Mouse (Mus musculus): ENCODE results near the gene Gad2. TPM values are rescaled to one million over a fixed set of nuclear protein-coding genes. Genes with fewer than 3 reads are reported as not detected.

Gad2 gene
- polyA plus RNA-seq, 1 experiment: not detected

- DNase-seq (ENCODE audit: low read depth in 1 of 2, low spot score in 2 of 2): no peak
- Histone ChIP-seq H3K27ac (ENCODE audit: insufficient read depth, low read length) (no peak overlapping the region), H3K36me3 (ENCODE audit: control insufficient read depth, insufficient read depth, low read length) (no peaks in the 10 kb centered on the region), H3K4me1 (ENCODE audit: control insufficient read depth, insufficient read depth, insufficient read length) (no peaks in the 10 kb centered on the region), H3K27me3 (ENCODE audit: control insufficient read depth, insufficient read depth, low read length) (no peaks in the 10 kb centered on the region), H3K4me3 (ENCODE audit: extremely low read depth, insufficient read depth, insufficient read length) (no peak overlapping the region)
- TF ChIP-seq CTCF (IDR thresholded peaks at IDR 0.05; ENCODE audit: extremely low read depth, insufficient read depth, insufficient read length, insufficient replicate concordance): no peak
- TF ChIP-seq POLR2A (IDR thresholded peaks at IDR 0.05; ENCODE audit: low read depth, low read length): no peak
- WGBS: 72% methylated on average over 1 of the region's 1 CpGs
Measured at GRCm38 (mm10) chr2:22648394-22648793, 26.4 kb downstream of the Gad2 start.

GRCm38 (mm10) chr2:22651826-22652225 is 29.8 kb downstream of the Gad2 start:
- WGBS: 75% methylated on average over 4 of the region's 4 CpGs

GRCm38 (mm10) chr2:22663731-22664130 is 41.7 kb downstream of the Gad2 start:
- WGBS: 85% methylated on average over 1 of the region's 1 CpGs
- Histone ChIP-seq H3K4me3 (ENCODE audit: extremely low read depth, insufficient read depth, insufficient read length) (no peak overlapping the region), H3K36me3 (ENCODE audit: control insufficient read depth, insufficient read depth, low read length) (no peaks in the 10 kb centered on the region), H3K27me3 (ENCODE audit: control insufficient read depth, insufficient read depth, low read length) (no peaks in the 10 kb centered on the region), H3K4me1 (ENCODE audit: control insufficient read depth, insufficient read depth, insufficient read length) (no peaks in the 10 kb centered on the region), H3K27ac (ENCODE audit: insufficient read depth, low read length) (no peak overlapping the region)
- no peak for TF ChIP-seq POLR2A (IDR thresholded peaks at IDR 0.05; ENCODE audit: low read depth, low read length)
- TF ChIP-seq CTCF (IDR thresholded peaks at IDR 0.05; ENCODE audit: extremely low read depth, insufficient read depth, insufficient read length, insufficient replicate concordance): no peak
- DNase-seq (ENCODE audit: low read depth in 1 of 2, low spot score in 2 of 2): no peak

More at GRCm38 (mm10) chr2:22651826-22652225, 29.8 kb downstream of the Gad2 start:
- Histone ChIP-seq H3K4me3 (ENCODE audit: extremely low read depth, insufficient read depth, insufficient read length) (no peak overlapping the region), H3K4me1 (ENCODE audit: control insufficient read depth, insufficient read depth, insufficient read length) (no peaks in the 10 kb centered on the region), H3K27me3 (ENCODE audit: control insufficient read depth, insufficient read depth, low read length) (no peaks in the 10 kb centered on the region), H3K27ac (ENCODE audit: insufficient read depth, low read length) (no peak overlapping the region), H3K36me3 (ENCODE audit: control insufficient read depth, insufficient read depth, low read length) (no peaks in the 10 kb centered on the region)
- no peak for DNase-seq (ENCODE audit: low read depth in 1 of 2, low spot score in 2 of 2)
- TF ChIP-seq CTCF (IDR thresholded peaks at IDR 0.05; ENCODE audit: extremely low read depth, insufficient read depth, insufficient read length, insufficient replicate concordance): no peak
- TF ChIP-seq POLR2A (IDR thresholded peaks at IDR 0.05; ENCODE audit: low read depth, low read length): no peak

- WGBS: 75% methylated on average over 2 of the region's 2 CpGs
- no peaks in the 10 kb centered on the region for H3K36me3 ChIP-seq (ENCODE audit: control insufficient read depth, insufficient read depth, low read length)
- no peak for DNase-seq (ENCODE audit: low read depth in 1 of 2, low spot score in 2 of 2)
Measured at GRCm38 (mm10) chr2:22670415-22670814, 48.4 kb downstream of the Gad2 start.

GRCm38 (mm10) chr2:22671348-22671747 is 49.3 kb downstream of the Gad2 start:
- TF ChIP-seq POLR2A (IDR thresholded peaks at IDR 0.05; ENCODE audit: low read depth, low read length) (no peak), CTCF (IDR thresholded peaks at IDR 0.05; ENCODE audit: extremely low read depth, insufficient read depth, insufficient read length, insufficient replicate concordance) (no peak)
- no peak for DNase-seq (ENCODE audit: low read depth in 1 of 2, low spot score in 2 of 2)
- Histone ChIP-seq H3K36me3 (ENCODE audit: control insufficient read depth, insufficient read depth, low read length) (no peaks in the 10 kb centered on the region), H3K4me1 (ENCODE audit: control insufficient read depth, insufficient read depth, insufficient read length) (no peaks in the 10 kb centered on the region), H3K4me3 (ENCODE audit: extremely low read depth, insufficient read depth, insufficient read length) (no peak overlapping the region), H3K27ac (ENCODE audit: insufficient read depth, low read length) (no peak overlapping the region), H3K27me3 (ENCODE audit: control insufficient read depth, insufficient read depth, low read length) (no peaks in the 10 kb centered on the region)
- WGBS: 30% methylated on average over 1 of the region's 1 CpGs

More at GRCm38 (mm10) chr2:22670415-22670814, 48.4 kb downstream of the Gad2 start:
- H3K4me1 ChIP-seq (ENCODE audit: control insufficient read depth, insufficient read depth, insufficient read length): no peaks in the 10 kb centered on the region
- H3K27me3 ChIP-seq (ENCODE audit: control insufficient read depth, insufficient read depth, low read length): no peaks in the 10 kb centered on the region
- TF ChIP-seq POLR2A (IDR thresholded peaks at IDR 0.05; ENCODE audit: low read depth, low read length) (no peak), CTCF (IDR thresholded peaks at IDR 0.05; ENCODE audit: extremely low read depth, insufficient read depth, insufficient read length, insufficient replicate concordance) (no peak)
- no peak overlapping the region for H3K27ac ChIP-seq (ENCODE audit: insufficient read depth, low read length)
- no peak overlapping the region for H3K4me3 ChIP-seq (ENCODE audit: extremely low read depth, insufficient read depth, insufficient read length)

- no peak overlapping the region for H3K4me3 ChIP-seq (ENCODE audit: extremely low read depth, insufficient read depth, insufficient read length)
- no peak for DNase-seq (ENCODE audit: low read depth in 1 of 2, low spot score in 2 of 2)
- no peaks in the 10 kb centered on the region for H3K36me3 ChIP-seq (ENCODE audit: control insufficient read depth, insufficient read depth, low read length)
- H3K27me3 ChIP-seq (ENCODE audit: control insufficient read depth, insufficient read depth, low read length): no peaks in the 10 kb centered on the region
- H3K27ac ChIP-seq (ENCODE audit: insufficient read depth, low read length): no peak overlapping the region
- 78% methylated on average over 8 of the region's 8 CpGs for WGBS
- no peaks in the 10 kb centered on the region for H3K4me1 ChIP-seq (ENCODE audit: control insufficient read depth, insufficient read depth, insufficient read length)
- TF ChIP-seq CTCF (IDR thresholded peaks at IDR 0.05; ENCODE audit: extremely low read depth, insufficient read depth, insufficient read length, insufficient replicate concordance) (no peak), POLR2A (IDR thresholded peaks at IDR 0.05; ENCODE audit: low read depth, low read length) (no peak)
Measured at GRCm38 (mm10) chr2:22677066-22677465, 55.1 kb downstream of the Gad2 start.

- Histone ChIP-seq H3K36me3 (ENCODE audit: control insufficient read depth, insufficient read depth, low read length) (no peaks in the 10 kb centered on the region), H3K27me3 (ENCODE audit: control insufficient read depth, insufficient read depth, low read length) (no peaks in the 10 kb centered on the region), H3K27ac (ENCODE audit: insufficient read depth, low read length) (no peak overlapping the region), H3K4me3 (ENCODE audit: extremely low read depth, insufficient read depth, insufficient read length) (no peak overlapping the region), H3K4me1 (ENCODE audit: control insufficient read depth, insufficient read depth, insufficient read length) (no peaks in the 10 kb centered on the region)
- no peak for DNase-seq (ENCODE audit: low read depth in 1 of 2, low spot score in 2 of 2)
- TF ChIP-seq CTCF (IDR thresholded peaks at IDR 0.05; ENCODE audit: extremely low read depth, insufficient read depth, insufficient read length, insufficient replicate concordance) (no peak), POLR2A (IDR thresholded peaks at IDR 0.05; ENCODE audit: low read depth, low read length) (no peak)
- WGBS: 34% methylated on average over 4 of the region's 4 CpGs
Measured at GRCm38 (mm10) chr2:22679944-22680343, 57.9 kb downstream of the Gad2 start.
